Mouse (Mus musculus): ENCODE data around the gene Rbm20. TPM values are rescaled to one million over a fixed set of nuclear protein-coding genes. Genes with fewer than 3 reads are reported as not detected.

The Rbm20 gene
- total and polyA plus RNA-seq, 3 experiments, result 37.3 to 58.6 TPM; not detected in 1

GRCm38 (mm10) chr19:53854978-53855377 lies 177.9 kb downstream of the Rbm20 start:
- DNase-seq (ENCODE audit: low read depth, low spot score), result no peak

GRCm38 (mm10) chr19:53855781-53856180 lies 178.7 kb downstream of the Rbm20 start:
- no peaks in the 10 kb centered on the region for H3K4me1 ChIP-seq (ENCODE audit: control insufficient read depth in 1 of 2, insufficient read depth in 2 of 2, low read length in 2 of 2)
- H3K79me2 ChIP-seq (ENCODE audit: control insufficient read depth, insufficient read depth, low read length, poor library complexity), result no peaks in the 10 kb centered on the region
- H3K27me3 ChIP-seq (ENCODE audit: control insufficient read depth in 1 of 2, insufficient read depth in 2 of 2, low read length in 2 of 2), result no peaks in the 10 kb centered on the region
- H3K27ac ChIP-seq (ENCODE audit: control insufficient read depth, low read depth, low read length), result no peak overlapping the region
- TF ChIP-seq KAT2A (conservative IDR thresholded peaks at IDR 0.05; ENCODE audit: low read depth, low read length) (no peak), NELFE (IDR thresholded peaks at IDR 0.05; ENCODE audit: low read depth, low read length) (no peak), MYB (IDR thresholded peaks at IDR 0.05; ENCODE audit: low read depth, low read length) (no peak), MXI1 (IDR thresholded peaks at IDR 0.05; ENCODE audit: low read depth, low read length) (no peak), GATA1 (IDR thresholded peaks at IDR 0.05; ENCODE audit: low read depth, low read length) (no peak), EP300 (IDR thresholded peaks at IDR 0.05; ENCODE audit: low read depth in 1 of 2, low read length in 2 of 2) (no peak), POLR2AphosphoS2 (IDR thresholded peaks at IDR 0.05; ENCODE audit: low read length) (no peak), UBTF (IDR thresholded peaks at IDR 0.05; ENCODE audit: borderline replicate concordance, insufficient read depth, low read depth, low read length) (no peak), MYC (IDR thresholded peaks at IDR 0.05; ENCODE audit: low read depth, low read length) (no peak), SIN3A (IDR thresholded peaks at IDR 0.05; ENCODE audit: low read length) (no peak), ZNF384 (IDR thresholded peaks at IDR 0.05; ENCODE audit: low read depth, low read length) (no peak), GABPA (IDR thresholded peaks at IDR 0.05; ENCODE audit: low read depth, low read length) (no peak), CHD2 (IDR thresholded peaks at IDR 0.05; ENCODE audit: low read length) (no peak), RAD21 (IDR thresholded peaks at IDR 0.05; ENCODE audit: low read depth, low read length) (no peak)
- no peak overlapping the region for H3K4me3 ChIP-seq (ENCODE audit: control insufficient read depth in 1 of 2, insufficient read depth in 1 of 2, low read depth in 2 of 2, low read length in 2 of 2)
- no peaks in the 10 kb centered on the region for H3K9me3 ChIP-seq (replicated peaks; ENCODE audit: insufficient read depth, low read length)
- no peak overlapping the region for H3K9ac ChIP-seq (ENCODE audit: control insufficient read depth, low read depth, low read length, poor library complexity, severe bottlenecking)
- H3K36me3 ChIP-seq (ENCODE audit: control insufficient read depth in 1 of 2, insufficient read depth in 2 of 2, low read length in 2 of 2), result no peaks in the 10 kb centered on the region
- no peak for DNase-seq (ENCODE audit: low read depth, low spot score)

More at GRCm38 (mm10) chr19:53854978-53855377, 177.9 kb downstream of the Rbm20 start:
- H3K4me3 ChIP-seq (ENCODE audit: control insufficient read depth in 1 of 2, insufficient read depth in 1 of 2, low read depth in 2 of 2, low read length in 2 of 2), result no peak overlapping the region
- H3K9me3 ChIP-seq (replicated peaks; ENCODE audit: insufficient read depth, low read length), result no peaks in the 10 kb centered on the region
- TF ChIP-seq SMC3 (IDR thresholded peaks at IDR 0.05; ENCODE audit: low read depth, low read length) (no peak), TBP (IDR thresholded peaks at IDR 0.05; ENCODE audit: low read depth, low read length) (no peak), CTCF (IDR thresholded peaks at IDR 0.05 in 2 of 3, conservative IDR thresholded peaks at IDR 0.05 in 1 of 3; ENCODE audit: control insufficient read depth in 1 of 3, insufficient read depth in 1 of 3, low read depth in 2 of 3, low read length in 3 of 3, poor library complexity in 1 of 3, severe bottlenecking in 1 of 3) (no peak), TAL1 (IDR thresholded peaks at IDR 0.05; ENCODE audit: low read length) (no peak), ELF1 (IDR thresholded peaks at IDR 0.05; ENCODE audit: low read depth, low read length) (no peak), UBTF (IDR thresholded peaks at IDR 0.05; ENCODE audit: borderline replicate concordance, insufficient read depth, low read depth, low read length) (no peak), MYB (IDR thresholded peaks at IDR 0.05; ENCODE audit: low read depth, low read length) (no peak), POLR2AphosphoS2 (IDR thresholded peaks at IDR 0.05; ENCODE audit: low read length) (no peak), RAD21 (IDR thresholded peaks at IDR 0.05; ENCODE audit: low read depth, low read length) (no peak), NRF1 (IDR thresholded peaks at IDR 0.05; ENCODE audit: insufficient read depth, low read depth, low read length, poor library complexity, severe bottlenecking) (no peak), JUND (IDR thresholded peaks at IDR 0.05; ENCODE audit: low read depth, low read length) (no peak), ZNF384 (IDR thresholded peaks at IDR 0.05; ENCODE audit: low read depth, low read length) (no peak)
- no peak overlapping the region for H3K9ac ChIP-seq (ENCODE audit: control insufficient read depth, low read depth, low read length, poor library complexity, severe bottlenecking)
- no peaks in the 10 kb centered on the region for H3K4me1 ChIP-seq (ENCODE audit: control insufficient read depth in 1 of 2, insufficient read depth in 2 of 2, low read length in 2 of 2)
- H3K27ac ChIP-seq (ENCODE audit: control insufficient read depth, low read depth, low read length), result no peak overlapping the region
- H3K36me3 ChIP-seq (ENCODE audit: control insufficient read depth in 1 of 2, insufficient read depth in 2 of 2, low read length in 2 of 2), result no peaks in the 10 kb centered on the region
- H3K27me3 ChIP-seq (ENCODE audit: control insufficient read depth in 1 of 2, insufficient read depth in 2 of 2, low read length in 2 of 2), result no peaks in the 10 kb centered on the region
- H3K79me2 ChIP-seq (ENCODE audit: control insufficient read depth, insufficient read depth, low read length, poor library complexity), result no peaks in the 10 kb centered on the region

Data from MEL (cell line).